Mouse (Mus musculus): ENCODE data around the gene Cdc42bpg. TPM values are rescaled to one million over a fixed set of nuclear protein-coding genes. Genes with fewer than 3 reads are reported as not detected.

Gene Cdc42bpg
- polyA plus RNA-seq, 1 experiment from 2014 or later = 0.71 TPM

- H3K4me2 ChIP-seq (ENCODE audit: low read depth, low read length) = no peak overlapping the region
- H3K9ac ChIP-seq (replicated peaks; ENCODE audit: low read depth, low read length) = no peak overlapping the region
- ATAC-seq (ENCODE audit: low read depth) = no peak
- H3K36me3 ChIP-seq (ENCODE audit: control insufficient read depth, insufficient read depth, low read length) = no peaks in the 10 kb centered on the region
- H3K27me3 ChIP-seq (ENCODE audit: control insufficient read depth, insufficient read depth, low read length) = no peaks in the 10 kb centered on the region
- peaks cover 14% of the 10 kb centered on the region for H3K4me1 ChIP-seq (ENCODE audit: control insufficient read depth, insufficient read depth, low read length)
- no peaks in the 10 kb centered on the region for H3K9me3 ChIP-seq (ENCODE audit: control insufficient read depth, low read length)
- no peak overlapping the region for H3K4me3 ChIP-seq (ENCODE audit: low read depth, low read length)
- H3K27ac ChIP-seq (ENCODE audit: low read depth, low read length) = no peak overlapping the region
- 26% methylated on average over 13 of the region's 13 CpGs for WGBS
These were observed 25.7 kb downstream of the Cdc42bpg start for GRCm38 (mm10) chr19:6331719-6332516.

- Histone ChIP-seq H3K27ac (ENCODE audit: low read depth, low read length) (peak overlapping the region; percentile 24; the same call in 1 of the 2 replicates), H3K9me3 (ENCODE audit: control insufficient read depth, low read length) (no peaks in the 10 kb centered on the region), H3K27me3 (ENCODE audit: control insufficient read depth, insufficient read depth, low read length) (no peaks in the 10 kb centered on the region), H3K4me1 (ENCODE audit: control insufficient read depth, insufficient read depth, low read length) (peaks cover 17% of the 10 kb centered on the region), H3K9ac (replicated peaks; ENCODE audit: low read depth, low read length) (no peak overlapping the region), H3K36me3 (ENCODE audit: control insufficient read depth, insufficient read depth, low read length) (peaks cover 14% of the 10 kb centered on the region), H3K4me2 (ENCODE audit: low read depth, low read length) (peak overlapping the region; percentile 94), H3K4me3 (ENCODE audit: low read depth, low read length) (peak overlapping the region; percentile 87; the same call in 1 of the 2 replicates)
- ATAC-seq (ENCODE audit: low read depth) = peak; percentile 3; the same call in 1 of the 2 replicates
- 69% methylated on average over 9 of the region's 9 CpGs for WGBS
These were observed 27.7 kb downstream of the Cdc42bpg start for GRCm38 (mm10) chr19:6333761-6334595.

GRCm38 (mm10) chr19:6334673-6335457, 28.6 kb downstream of the Cdc42bpg start, which contains the start of gene Men1:
TSS of gene Men1 (plus strand) at chr19:6334979.
- ATAC-seq (ENCODE audit: low read depth) = peak; percentile 94
- Histone ChIP-seq H3K4me3 (ENCODE audit: low read depth, low read length) (peak within 1 kb of the TSS; percentile 87), H3K9me3 (ENCODE audit: control insufficient read depth, low read length) (no peaks in the 10 kb centered on the region), H3K4me1 (ENCODE audit: control insufficient read depth, insufficient read depth, low read length) (peaks cover 17% of the 10 kb centered on the region), H3K27me3 (ENCODE audit: control insufficient read depth, insufficient read depth, low read length) (no peaks in the 10 kb centered on the region), H3K27ac (ENCODE audit: low read depth, low read length) (peak within 1 kb of the TSS; percentile 60), H3K9ac (replicated peaks; ENCODE audit: low read depth, low read length) (peak within 1 kb of the TSS; percentile 82), H3K4me2 (ENCODE audit: low read depth, low read length) (peak within 1 kb of the TSS; percentile 94), H3K36me3 (ENCODE audit: control insufficient read depth, insufficient read depth, low read length) (peaks cover 23% of the 10 kb centered on the region)
- WGBS = under 1% methylated on average over 43 of the region's 43 CpGs

- H3K27me3 ChIP-seq (ENCODE audit: control insufficient read depth, insufficient read depth, low read length) = no peaks in the 10 kb centered on the region
- under 1% methylated on average over 25 of the region's 25 CpGs for WGBS
- peak; percentile 39 for ATAC-seq (ENCODE audit: low read depth)
- H3K9ac ChIP-seq (replicated peaks; ENCODE audit: low read depth, low read length) = peak overlapping the region; percentile 82
- no peaks in the 10 kb centered on the region for H3K9me3 ChIP-seq (ENCODE audit: control insufficient read depth, low read length)
- peaks cover 27% of the 10 kb centered on the region for H3K36me3 ChIP-seq (ENCODE audit: control insufficient read depth, insufficient read depth, low read length)
- H3K27ac ChIP-seq (ENCODE audit: low read depth, low read length) = peak overlapping the region; percentile 60
- H3K4me2 ChIP-seq (ENCODE audit: low read depth, low read length) = peak overlapping the region; percentile 94
- peak overlapping the region; percentile 87 for H3K4me3 ChIP-seq (ENCODE audit: low read depth, low read length)
- H3K4me1 ChIP-seq (ENCODE audit: control insufficient read depth, insufficient read depth, low read length) = peaks cover 17% of the 10 kb centered on the region
These were observed 29.2 kb downstream of the Cdc42bpg start for GRCm38 (mm10) chr19:6335458-6335827.

GRCm38 (mm10) chr19:6336920-6337319, 30.7 kb downstream of the Cdc42bpg start:
- ATAC-seq (ENCODE audit: low read depth) = no peak
- Histone ChIP-seq H3K4me2 (ENCODE audit: low read depth, low read length) (peak overlapping the region; percentile 94), H3K36me3 (ENCODE audit: control insufficient read depth, insufficient read depth, low read length) (peaks cover 27% of the 10 kb centered on the region), H3K9ac (replicated peaks; ENCODE audit: low read depth, low read length) (peak overlapping the region; percentile 82; the same call in 1 of the 2 replicates), H3K27ac (ENCODE audit: low read depth, low read length) (no peak overlapping the region), H3K4me3 (ENCODE audit: low read depth, low read length) (peak overlapping the region; percentile 87; the same call in 1 of the 2 replicates), H3K9me3 (ENCODE audit: control insufficient read depth, low read length) (no peaks in the 10 kb centered on the region), H3K4me1 (ENCODE audit: control insufficient read depth, insufficient read depth, low read length) (peaks cover 20% of the 10 kb centered on the region), H3K27me3 (ENCODE audit: control insufficient read depth, insufficient read depth, low read length) (no peaks in the 10 kb centered on the region)
- 93% methylated on average over 10 of the region's 10 CpGs for WGBS

GRCm38 (mm10) chr19:6338171-6338570, 31.9 kb downstream of the Cdc42bpg start:
- Histone ChIP-seq H3K4me2 (ENCODE audit: low read depth, low read length) (no peak overlapping the region), H3K4me1 (ENCODE audit: control insufficient read depth, insufficient read depth, low read length) (peaks cover 20% of the 10 kb centered on the region), H3K9me3 (ENCODE audit: control insufficient read depth, low read length) (no peaks in the 10 kb centered on the region), H3K9ac (replicated peaks; ENCODE audit: low read depth, low read length) (no peak overlapping the region), H3K27ac (ENCODE audit: low read depth, low read length) (no peak overlapping the region), H3K27me3 (ENCODE audit: control insufficient read depth, insufficient read depth, low read length) (no peaks in the 10 kb centered on the region), H3K36me3 (ENCODE audit: control insufficient read depth, insufficient read depth, low read length) (peaks cover 27% of the 10 kb centered on the region), H3K4me3 (ENCODE audit: low read depth, low read length) (no peak overlapping the region)
- no peak for ATAC-seq (ENCODE audit: low read depth)
- WGBS = 95% methylated on average over 7 of the region's 7 CpGs

GRCm38 (mm10) chr19:6338716-6339115, 32.5 kb downstream of the Cdc42bpg start:
- H3K4me1 ChIP-seq (ENCODE audit: control insufficient read depth, insufficient read depth, low read length) = peaks cover 20% of the 10 kb centered on the region
- 93% methylated on average over 11 of the region's 11 CpGs for WGBS
- no peak for ATAC-seq (ENCODE audit: low read depth)
- H3K4me3 ChIP-seq (ENCODE audit: low read depth, low read length) = no peak overlapping the region
- H3K36me3 ChIP-seq (ENCODE audit: control insufficient read depth, insufficient read depth, low read length) = peaks cover 27% of the 10 kb centered on the region
- H3K27ac ChIP-seq (ENCODE audit: low read depth, low read length) = no peak overlapping the region
- no peak overlapping the region for H3K9ac ChIP-seq (replicated peaks; ENCODE audit: low read depth, low read length)
- H3K4me2 ChIP-seq (ENCODE audit: low read depth, low read length) = no peak overlapping the region
- H3K9me3 ChIP-seq (ENCODE audit: control insufficient read depth, low read length) = no peaks in the 10 kb centered on the region
- H3K27me3 ChIP-seq (ENCODE audit: control insufficient read depth, insufficient read depth, low read length) = no peaks in the 10 kb centered on the region

- WGBS = 98% methylated on average over 6 of the region's 6 CpGs
- Histone ChIP-seq H3K4me3 (ENCODE audit: low read depth, low read length) (no peak overlapping the region), H3K27me3 (ENCODE audit: control insufficient read depth, insufficient read depth, low read length) (no peaks in the 10 kb centered on the region), H3K27ac (ENCODE audit: low read depth, low read length) (no peak overlapping the region), H3K4me1 (ENCODE audit: control insufficient read depth, insufficient read depth, low read length) (peaks cover 20% of the 10 kb centered on the region), H3K9me3 (ENCODE audit: control insufficient read depth, low read length) (no peaks in the 10 kb centered on the region), H3K4me2 (ENCODE audit: low read depth, low read length) (no peak overlapping the region), H3K9ac (replicated peaks; ENCODE audit: low read depth, low read length) (no peak overlapping the region), H3K36me3 (ENCODE audit: control insufficient read depth, insufficient read depth, low read length) (peaks cover 27% of the 10 kb centered on the region)
- ATAC-seq (ENCODE audit: low read depth) = no peak
These were observed 32.9 kb downstream of the Cdc42bpg start for GRCm38 (mm10) chr19:6339191-6339590.
